Mouse (Mus musculus) myocyte (in vitro differentiated cells): ENCODE data around the gene Gm49368.

Source experiments
- E2F4 ChIP-seq: IDR thresholded peaks from one replicate; pipeline ENCODE4 v1.6.1; 2011; ENCODE audit warnings: mild to moderate bottlenecking, control low read depth, moderate library complexity; ENCODE audit not compliant: insufficient read depth
- MAX ChIP-seq: IDR thresholded peaks from one replicate; pipeline ENCODE4 v1.6.1; 2011; ENCODE audit warnings: low read depth, mild to moderate bottlenecking, control low read depth
- MYOD1 ChIP-seq, 3 experiments: IDR thresholded peaks; one replicate each; pipeline ENCODE4 v1.6.1; 2011; ENCODE audit warnings: control low read depth in 2 of 3, low read depth in 2 of 3, mild to moderate bottlenecking in 2 of 3, moderate library complexity in 1 of 3; ENCODE audit not compliant: insufficient read length in 2 of 3, control insufficient read depth in 1 of 3
- POLR2A ChIP-seq: IDR thresholded peaks from one replicate; pipeline ENCODE4 v1.6.1; 2011; ENCODE audit warnings: low read depth, mild to moderate bottlenecking, control low read depth, moderate library complexity; ENCODE audit not compliant: insufficient read length

GRCm38 (mm10) chr7:128080012-128080411, 17.5 kb downstream of the Gm49368 start:
- peak in 2 of 3 experiments; percentile 63 to 82 for TF ChIP-seq MYOD1 (IDR thresholded peaks at IDR 0.05; ENCODE audit: control insufficient read depth in 1 of 3, insufficient read length in 2 of 3, low read depth in 2 of 3)
- no peak for TF ChIP-seq POLR2A
- TF ChIP-seq MAX: no peak
- TF ChIP-seq E2F4: no peak
